Mouse (Mus musculus) kidney, adult 18-20 months (tissue): ENCODE data around the gene Gm3043.
"Not testable (repeated sequence)": the region's sequence is repeated elsewhere in the genome, so short reads cannot be mapped to it uniquely, and the experiment has no call there.

Source experiments
- DNase-seq: peaks from one replicate; pipeline ENCODE4 v3.0.0; 2021

Gene Gm3043

DNA sequence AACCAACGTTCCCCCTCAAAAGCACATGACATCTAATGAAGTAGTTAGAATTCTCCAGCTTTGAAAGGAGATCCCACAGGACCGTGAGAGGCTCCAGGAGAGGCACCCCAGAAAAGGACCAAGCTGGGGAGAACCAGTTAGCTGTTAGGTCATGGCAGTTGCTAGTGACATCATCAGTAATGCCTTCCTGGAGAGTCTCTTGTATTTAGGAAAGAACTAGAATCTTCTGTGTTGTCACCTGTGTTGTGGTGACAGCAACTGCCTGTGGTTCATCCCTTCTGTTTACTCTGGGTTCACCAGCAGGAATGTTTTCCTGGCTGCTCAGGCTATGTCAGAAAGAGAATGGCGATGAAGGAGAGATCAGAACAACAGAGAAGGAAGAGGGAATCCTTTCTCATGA, at the start of gene Gm3043:
Gene Gm3043, plus strand, starts transcription at position 301 of the 400 bp plus-strand sequence.
- DNase-seq, result not testable (repeated sequence)

DNA sequence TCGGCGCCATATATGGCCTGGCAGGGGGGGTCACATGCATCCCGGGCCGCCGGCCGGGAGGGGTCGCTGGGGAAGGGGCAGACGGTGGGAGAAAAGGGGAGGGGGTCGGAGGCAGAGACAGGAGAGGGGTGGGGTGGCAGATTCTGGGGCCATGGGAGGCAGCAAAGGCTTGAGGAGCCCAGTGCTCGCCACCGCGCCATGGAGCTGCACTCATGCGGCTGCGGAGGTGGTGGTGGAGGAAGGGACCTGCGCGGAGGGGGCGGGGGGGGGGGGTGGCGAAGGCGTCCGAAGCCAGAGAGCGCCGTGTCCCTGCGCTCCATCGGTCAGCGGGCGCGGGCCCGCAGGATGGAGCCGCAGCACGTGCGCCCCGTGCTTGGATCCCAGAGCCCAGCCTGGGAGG, 36.9 kb upstream of the Gm3043 start, which contains the start of gene Gm3020:
Gene Gm3020, plus strand, starts transcription at position 301 of the 400 bp plus-strand sequence.
- not testable (repeated sequence) for DNase-seq
